Mouse (Mus musculus): ENCODE results near the gene Dbn1. TPM values are rescaled to one million over a fixed set of nuclear protein-coding genes. Genes with fewer than 3 reads are reported as not detected.

Gene Dbn1
- polyA plus RNA-seq, 1 experiment from 2014 or later: 591 TPM

- Histone ChIP-seq H3K27ac (peak overlapping the region; percentile 89), H3K27me3 (no peaks in the 10 kb centered on the region), H3K4me3 (replicated peaks) (peak overlapping the region; percentile 57), H3K4me1 (peaks cover 80% of the 10 kb centered on the region), H3K4me2 (peak overlapping the region; percentile 99), H3K9ac (peak overlapping the region; percentile 79), H3K36me3 (replicated peaks) (peaks cover 51% of the 10 kb centered on the region), H3K9me3 (no peaks in the 10 kb centered on the region)
- ATAC-seq (ENCODE audit: low FRiP score): no peak
- WGBS: 18% methylated on average over 18 of the region's 18 CpGs
These were observed 14.7 kb downstream of the Dbn1 start for GRCm38 (mm10) chr13:55473076-55473831.

DNA sequence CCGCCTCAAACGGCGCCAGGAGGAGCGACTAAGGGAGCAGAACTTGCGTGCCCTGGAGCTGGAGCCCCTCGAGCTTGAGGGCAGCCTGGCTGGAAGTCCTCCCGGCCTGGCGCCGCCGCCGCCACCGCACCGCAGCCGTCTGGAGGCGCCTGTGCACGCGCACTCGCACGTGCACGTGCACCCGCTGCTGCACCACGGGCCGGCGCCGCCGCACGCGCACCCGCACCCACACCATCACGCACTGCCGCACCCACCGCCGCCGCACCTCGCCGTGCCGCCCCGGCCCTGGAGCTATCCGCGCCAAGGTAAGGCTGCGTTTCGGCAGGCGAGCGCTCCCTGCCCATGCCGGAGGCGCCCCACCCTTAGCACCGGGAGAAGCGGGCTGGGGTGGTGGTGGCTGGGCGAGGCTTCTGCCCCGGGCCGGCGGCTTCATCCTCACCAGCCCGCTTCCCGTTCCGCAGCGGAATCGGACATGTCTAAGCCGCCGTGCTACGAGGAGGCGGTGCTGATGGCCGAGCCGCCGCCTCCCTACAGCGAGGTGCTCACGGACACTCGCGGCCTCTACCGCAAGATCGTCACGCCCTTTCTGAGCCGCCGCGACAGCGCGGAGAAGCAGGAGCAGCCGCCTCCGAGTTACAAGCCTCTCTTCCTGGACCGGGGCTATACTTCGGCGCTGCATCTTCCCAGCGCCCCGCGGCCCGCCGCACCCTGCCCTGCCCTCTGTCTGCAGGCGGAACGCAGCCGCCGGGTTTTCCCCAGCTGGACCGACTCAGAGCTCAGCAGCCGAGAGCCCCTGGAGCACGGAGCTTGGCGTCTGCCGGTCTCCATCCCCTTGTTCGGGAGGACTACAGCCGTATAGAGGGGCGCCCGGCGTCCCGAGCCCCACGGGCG lies 15.5 kb downstream of the Dbn1 start:
- WGBS: under 1% methylated on average over 97 of the region's 103 CpGs
- peak overlapping the region; percentile 79 for H3K9ac ChIP-seq

DNA sequence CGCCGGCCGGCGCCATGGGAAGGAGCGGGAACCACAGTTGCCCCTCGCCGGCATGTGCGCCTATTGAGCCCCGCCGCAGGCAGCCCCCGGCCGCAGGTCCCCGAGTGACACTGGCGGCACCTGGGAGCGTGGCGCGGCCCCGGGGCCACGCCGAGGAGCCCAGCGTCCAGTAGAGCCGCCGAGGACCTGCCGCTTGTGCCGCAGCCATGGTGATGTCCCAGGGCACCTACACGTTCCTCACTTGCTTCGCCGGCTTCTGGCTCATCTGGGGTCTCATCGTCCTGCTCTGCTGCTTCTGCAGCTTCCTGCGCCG lies 16.1 kb downstream of the Dbn1 start:
- H3K9me3 ChIP-seq: no peaks in the 10 kb centered on the region
- peaks cover 93% of the 10 kb centered on the region for H3K4me1 ChIP-seq
- under 1% methylated on average over 25 of the region's 31 CpGs for WGBS
- H3K4me3 ChIP-seq (replicated peaks): peak overlapping the region; percentile 57
- peaks cover 36% of the 10 kb centered on the region for H3K36me3 ChIP-seq (replicated peaks)
- H3K27ac ChIP-seq: peak overlapping the region; percentile 89
- no peaks in the 10 kb centered on the region for H3K27me3 ChIP-seq
- peak overlapping the region; percentile 79 for H3K9ac ChIP-seq
- peak overlapping the region; percentile 99 for H3K4me2 ChIP-seq
- no peak; the same call in 1 of the 2 replicates for ATAC-seq (ENCODE audit: low FRiP score)

More for the DNA sequence above, 15.5 kb downstream of the Dbn1 start:
- H3K4me3 ChIP-seq (replicated peaks): peak overlapping the region; percentile 57
- peak overlapping the region; percentile 89 for H3K27ac ChIP-seq
- peaks cover 42% of the 10 kb centered on the region for H3K36me3 ChIP-seq (replicated peaks)
- peaks cover 87% of the 10 kb centered on the region for H3K4me1 ChIP-seq
- peak overlapping the region; percentile 99 for H3K4me2 ChIP-seq
- peak; percentile 40 for ATAC-seq (ENCODE audit: low FRiP score)
- no peaks in the 10 kb centered on the region for H3K27me3 ChIP-seq
- H3K9me3 ChIP-seq: no peaks in the 10 kb centered on the region

GRCm38 (mm10) chr13:55471156-55471818 lies 16.6 kb downstream of the Dbn1 start:
- H3K27ac ChIP-seq: peak overlapping the region; percentile 89
- WGBS: under 1% methylated on average over 51 of the region's 54 CpGs
- H3K9ac ChIP-seq: peak overlapping the region; percentile 79
- peaks cover 31% of the 10 kb centered on the region for H3K36me3 ChIP-seq (replicated peaks)
- peak overlapping the region; percentile 57 for H3K4me3 ChIP-seq (replicated peaks)
- no peaks in the 10 kb centered on the region for H3K27me3 ChIP-seq
- H3K4me2 ChIP-seq: peak overlapping the region; percentile 99
- H3K9me3 ChIP-seq: no peaks in the 10 kb centered on the region
- H3K4me1 ChIP-seq: peaks cover 96% of the 10 kb centered on the region
- peak; percentile 62 for ATAC-seq (ENCODE audit: low FRiP score)

DNA sequence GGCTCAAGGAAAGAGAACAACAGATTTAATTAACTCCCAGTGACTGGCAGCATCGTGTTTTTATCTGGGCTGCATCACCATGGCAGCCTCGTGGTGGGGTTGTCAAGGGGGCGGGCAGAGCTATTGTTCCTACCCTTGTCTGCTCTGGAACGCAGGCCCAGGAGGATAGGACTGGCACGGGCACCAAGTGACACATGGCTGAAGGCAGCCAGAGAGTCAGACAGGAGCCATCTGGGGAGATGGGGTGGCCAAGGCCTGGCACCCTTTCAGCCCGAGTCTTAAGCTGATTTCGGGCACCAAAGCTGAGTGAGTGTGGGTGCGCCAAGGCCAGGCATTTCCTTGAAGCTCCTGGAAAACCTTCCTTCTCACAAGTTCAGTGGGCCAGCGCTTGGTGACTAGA lies 17.5 kb downstream of the Dbn1 start:
- ATAC-seq (ENCODE audit: low FRiP score): no peak
- Histone ChIP-seq H3K4me3 (replicated peaks) (no peak overlapping the region), H3K4me2 (peak overlapping the region; percentile 99), H3K9me3 (no peaks in the 10 kb centered on the region), H3K27me3 (no peaks in the 10 kb centered on the region), H3K4me1 (peaks cover 97% of the 10 kb centered on the region), H3K27ac (peak overlapping the region; percentile 89), H3K36me3 (replicated peaks) (peaks cover 22% of the 10 kb centered on the region), H3K9ac (no peak overlapping the region)
- 42% methylated on average over 9 of the region's 9 CpGs for WGBS

GRCm38 (mm10) chr13:55468851-55469560 lies 18.9 kb downstream of the Dbn1 start:
- Histone ChIP-seq H3K27ac (peak overlapping the region; percentile 89; the same call in 1 of the 2 replicates), H3K27me3 (no peaks in the 10 kb centered on the region), H3K9ac (no peak overlapping the region), H3K36me3 (replicated peaks) (peaks cover 8% of the 10 kb centered on the region), H3K9me3 (no peaks in the 10 kb centered on the region), H3K4me2 (no peak overlapping the region), H3K4me3 (replicated peaks) (no peak overlapping the region), H3K4me1 (peaks cover 93% of the 10 kb centered on the region)
- WGBS: 47% methylated on average over 13 of the region's 13 CpGs
- no peak for ATAC-seq (ENCODE audit: low FRiP score)

GRCm38 (mm10) chr13:55465830-55466440 lies 22.0 kb downstream of the Dbn1 start:
- WGBS: 73% methylated on average over 5 of the region's 5 CpGs
- Histone ChIP-seq H3K4me1 (peaks cover 78% of the 10 kb centered on the region), H3K9me3 (no peaks in the 10 kb centered on the region), H3K36me3 (replicated peaks) (peaks cover 18% of the 10 kb centered on the region), H3K4me2 (peak overlapping the region; percentile 83), H3K4me3 (replicated peaks) (peak overlapping the region; percentile 70), H3K27ac (peak overlapping the region; percentile 99), H3K9ac (peak overlapping the region; percentile 95), H3K27me3 (no peaks in the 10 kb centered on the region)
- no peak for ATAC-seq (ENCODE audit: low FRiP score)

- peaks cover 24% of the 10 kb centered on the region for H3K36me3 ChIP-seq (replicated peaks)
- H3K9ac ChIP-seq: peak overlapping the region; percentile 95
- peak overlapping the region; percentile 99 for H3K27ac ChIP-seq
- WGBS: 3% methylated on average over 3 of the region's 3 CpGs
- H3K27me3 ChIP-seq: no peaks in the 10 kb centered on the region
- H3K4me1 ChIP-seq: peaks cover 70% of the 10 kb centered on the region
- peak overlapping the region; percentile 83 for H3K4me2 ChIP-seq
- H3K9me3 ChIP-seq: no peaks in the 10 kb centered on the region
- H3K4me3 ChIP-seq (replicated peaks): peak overlapping the region; percentile 70
- ATAC-seq (ENCODE audit: low FRiP score): peak; percentile 39
These were observed 22.7 kb downstream of the Dbn1 start for GRCm38 (mm10) chr13:55465184-55465583.

GRCm38 (mm10) chr13:55464027-55464884 lies 23.7 kb downstream of the Dbn1 start, which contains the start of gene Prr7:
Gene Prr7 (plus strand): TSS chr13:55464267.
- Histone ChIP-seq H3K9me3 (no peaks in the 10 kb centered on the region), H3K9ac (peak within 1 kb of the TSS; percentile 95), H3K27me3 (no peaks in the 10 kb centered on the region), H3K27ac (peak within 1 kb of the TSS; percentile 99), H3K36me3 (replicated peaks) (peaks cover 34% of the 10 kb centered on the region), H3K4me1 (peaks cover 61% of the 10 kb centered on the region), H3K4me3 (replicated peaks) (peak within 1 kb of the TSS; percentile 70), H3K4me2 (peak within 1 kb of the TSS; percentile 83)
- ATAC-seq (ENCODE audit: low FRiP score): peak; percentile 86
- WGBS: under 1% methylated on average over 67 of the region's 84 CpGs

DNA sequence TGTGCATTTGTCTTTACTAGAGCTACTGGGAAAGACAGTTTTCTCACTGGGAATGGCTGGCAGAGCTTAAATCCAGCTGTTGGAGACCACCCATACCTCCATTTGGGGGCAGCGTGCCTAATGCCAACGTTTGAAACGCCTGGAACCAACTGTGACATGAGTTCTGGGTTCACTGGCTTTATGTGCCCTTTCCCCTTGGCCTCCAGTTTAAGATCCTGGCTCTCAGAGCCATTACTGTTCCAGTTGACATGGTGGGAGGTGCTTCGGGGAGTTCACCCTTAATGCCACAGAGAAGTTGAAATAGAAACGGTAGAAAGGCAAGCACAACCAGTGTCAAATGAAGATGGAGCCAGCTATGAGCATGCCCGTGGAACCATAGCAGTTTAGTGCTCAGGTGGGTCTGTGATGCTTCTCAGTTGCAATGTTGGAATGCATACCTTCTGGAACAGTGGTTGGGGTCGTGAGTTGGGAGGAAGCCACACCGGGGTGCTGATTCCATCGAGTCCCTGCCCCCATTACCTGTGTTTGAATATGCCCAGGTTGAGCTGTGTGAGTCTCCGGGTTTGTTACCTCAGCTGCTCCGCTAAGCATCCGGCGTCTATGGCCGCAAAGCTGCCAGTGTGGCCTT lies 24.4 kb downstream of the Dbn1 start:
- Histone ChIP-seq H3K9me3 (no peaks in the 10 kb centered on the region), H3K36me3 (replicated peaks) (peaks cover 41% of the 10 kb centered on the region), H3K9ac (peak overlapping the region; percentile 95), H3K27ac (peak overlapping the region; percentile 99), H3K4me3 (replicated peaks) (peak overlapping the region; percentile 70), H3K4me2 (peak overlapping the region; percentile 83), H3K27me3 (no peaks in the 10 kb centered on the region), H3K4me1 (peaks cover 54% of the 10 kb centered on the region)
- 8% methylated on average over 14 of the region's 14 CpGs for WGBS
- ATAC-seq (ENCODE audit: low FRiP score): no peak; the same call in 1 of the 2 replicates

All from forebrain, embryonic 12.5 days (tissue).